Mouse (Mus musculus) ES-E14 (cell line): ENCODE data around the gene Pilrb1.
"Not testable (repeated sequence)": the region's sequence is repeated elsewhere in the genome, so short reads cannot be mapped to it uniquely, and the experiment has no call there.

Experiments
- CHD2 ChIP-seq: IDR thresholded peaks from 2 replicates; pipeline ENCODE4 v1.6.1; 2014; ENCODE audit warnings: mild to moderate bottlenecking, low read depth, low read length, inconsistent platforms
- MAFK ChIP-seq: IDR thresholded peaks from 2 replicates; pipeline ENCODE4 v1.6.1; 2014; ENCODE audit warnings: mild to moderate bottlenecking, low read depth, low read length, inconsistent platforms; ENCODE audit not compliant: insufficient read depth
- ZC3H11A ChIP-seq: IDR thresholded peaks from 2 replicates; pipeline ENCODE4 v1.6.1; 2012; ENCODE audit warnings: low read depth, mild to moderate bottlenecking, inconsistent platforms, low read length, borderline replicate concordance

DNA sequence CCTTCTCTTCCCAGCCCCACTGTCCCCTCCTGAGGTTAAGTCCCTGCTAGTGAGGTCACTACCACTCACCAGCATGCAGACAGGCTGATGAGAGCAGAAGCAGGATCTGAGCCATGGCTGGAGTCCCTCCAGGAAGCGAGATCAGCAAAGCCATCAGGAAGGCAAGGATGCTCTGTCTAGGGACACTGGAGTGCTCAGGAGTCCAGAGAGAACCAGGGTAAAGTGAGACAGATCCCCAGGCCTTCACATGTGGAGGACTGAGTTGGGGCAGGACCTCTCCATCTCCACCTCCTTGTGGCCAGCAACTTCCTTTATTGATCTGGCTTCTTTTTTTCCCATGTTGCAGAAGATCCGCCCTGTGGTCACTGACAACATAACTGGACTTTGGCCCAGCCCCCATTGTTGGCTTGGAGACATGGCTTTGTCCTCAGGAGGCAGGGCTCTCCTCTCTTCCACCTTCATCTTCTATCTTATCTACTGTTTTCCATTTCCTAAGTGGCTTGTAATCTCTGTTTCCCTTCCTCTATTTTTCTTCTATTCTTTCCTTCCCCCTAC, 21.9 kb downstream of the Pilrb1 start, which contains the start of gene Pilra:
- TF ChIP-seq ZC3H11A, MAFK, CHD2: not testable (repeated sequence)
